Mouse (Mus musculus) midbrain, embryonic 10.5 days (tissue): ENCODE measurements around the gene Dcun1d3. TPM values are rescaled to one million over a fixed set of nuclear protein-coding genes. Genes with fewer than 3 reads are reported as not detected.

Source experiments
- DNase-seq: peaks from one replicate; pipeline ENCODE4 v3.0.0-alpha.2; 2017; ENCODE audit warnings: low spot score
- H3K27ac ChIP-seq: fragments of 300-500 bp; sonication (generic); replicated peaks from 2 replicates; pipeline ENCODE4 v1.5.1; 2016; ENCODE audit warnings: mild to moderate bottlenecking
- H3K27me3 ChIP-seq: fragments of 300-500 bp; sonication (generic); 2 replicates; pipeline ENCODE4 v1.6.1; 2016; ENCODE audit warnings: low read depth, mild to moderate bottlenecking; ENCODE audit not compliant: poor library complexity, severe bottlenecking
- H3K36me3 ChIP-seq: fragments of 300-500 bp; sonication (generic); 2 replicates; pipeline ENCODE4 v1.6.1; 2016; ENCODE audit warnings: mild to moderate bottlenecking, moderate library complexity
- H3K4me1 ChIP-seq: fragments of 300-500 bp; sonication (generic); 2 replicates; pipeline ENCODE4 v1.6.1; 2016
- H3K4me3 ChIP-seq: fragments of 300-500 bp; sonication (generic); 2 replicates; pipeline ENCODE4 v1.5.1; 2016; ENCODE audit warnings: mild to moderate bottlenecking, moderate library complexity
- H3K9me3 ChIP-seq: fragments of 300-500 bp; sonication (generic); replicated peaks from 2 replicates; pipeline ENCODE4 v1.6.1; 2016; ENCODE audit warnings: mild to moderate bottlenecking
- WGBS: fragments of 180-500 bp; shearing (Covaris S2); methylation state at CpG from one replicate; pipeline ENCODE4 v1.1.7; 2016; 5-methylcytosine and 5-hydroxymethylcytosine counted together
- polyA plus RNA-seq: library from polyadenylated mRNA; unstranded; fragments of >200 nt; fragmentation: Nextera tagmentation; extraction: Ambion mirVana; gene quantifications from 2 replicates; pipeline ENCODE4 v1.2.1, GENCODE M21; 2016

Dcun1d3 gene
- polyA plus RNA-seq, 1 experiment from 2014 or later: 13.1 TPM

DNA sequence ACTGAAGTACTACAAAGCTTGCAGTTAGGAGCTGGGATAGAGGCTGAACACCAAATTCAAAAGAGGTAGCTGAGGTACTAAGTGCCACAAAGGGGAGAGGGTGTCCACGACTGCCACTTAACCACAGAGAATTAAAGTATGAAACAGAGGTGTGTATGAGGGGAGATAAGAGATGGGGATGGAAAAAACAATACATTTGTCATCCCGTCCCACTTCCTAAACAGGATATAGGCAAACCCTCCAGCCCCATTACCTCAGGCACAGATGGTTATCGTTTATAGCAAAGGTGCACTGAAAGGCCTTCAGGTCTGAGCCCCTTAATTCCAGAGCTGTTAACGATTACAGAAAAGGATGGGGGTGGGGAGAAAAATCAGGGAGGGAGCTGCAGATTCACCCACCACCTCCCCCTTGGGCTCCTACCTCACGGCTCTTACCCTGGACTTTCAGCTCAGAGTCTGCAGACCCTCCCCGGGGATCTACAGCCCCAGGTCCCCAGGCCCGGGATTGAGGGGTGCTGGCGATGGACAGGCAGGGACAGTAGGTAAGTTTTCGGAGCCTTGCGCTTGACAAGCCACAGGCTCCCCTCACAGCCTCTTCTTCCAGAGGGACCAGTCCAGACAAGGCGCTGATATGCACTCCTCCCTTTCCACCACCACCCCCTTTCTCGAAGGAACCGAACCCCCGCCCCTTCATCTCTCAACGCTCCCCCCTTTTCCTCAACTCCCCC lies 1.1 kb downstream of the Dcun1d3 start:
- peak overlapping the region; percentile 93 for H3K27ac ChIP-seq
- H3K4me1 ChIP-seq: peaks cover 31% of the 10 kb centered on the region
- no peaks in the 10 kb centered on the region for H3K27me3 ChIP-seq
- H3K36me3 ChIP-seq: no peaks in the 10 kb centered on the region
- no peaks in the 10 kb centered on the region for H3K9me3 ChIP-seq
- no peak for DNase-seq
- peak overlapping the region; percentile 87 for H3K4me3 ChIP-seq
- 2% methylated on average over 15 of the region's 15 CpGs for WGBS

DNA sequence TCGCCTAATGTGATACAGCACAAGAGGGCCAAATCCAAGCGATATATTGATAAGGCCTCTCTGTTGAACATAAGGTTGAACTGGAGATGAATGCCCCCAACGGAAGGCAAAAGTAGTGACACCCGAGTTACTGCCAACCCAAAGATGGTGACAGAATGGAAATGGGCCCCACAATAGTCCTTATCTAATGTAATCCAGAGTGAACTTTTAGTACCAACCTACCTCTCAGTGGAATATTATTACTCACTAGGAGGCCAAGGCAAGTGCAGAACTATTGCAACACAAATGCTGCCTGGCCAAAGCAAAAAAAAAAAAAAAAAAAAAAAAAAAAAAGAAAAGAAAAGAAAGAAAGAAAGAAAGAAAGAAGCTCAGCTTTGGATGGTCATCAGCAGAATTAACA lies 3.4 kb downstream of the Dcun1d3 start:
- no peaks in the 10 kb centered on the region for H3K9me3 ChIP-seq
- DNase-seq: no peak
- H3K36me3 ChIP-seq: no peaks in the 10 kb centered on the region
- 90% methylated on average over 4 of the region's 4 CpGs for WGBS
- H3K27me3 ChIP-seq: no peaks in the 10 kb centered on the region
- no peak overlapping the region for H3K27ac ChIP-seq
- no peak overlapping the region for H3K4me3 ChIP-seq
- peaks cover 31% of the 10 kb centered on the region for H3K4me1 ChIP-seq

DNA sequence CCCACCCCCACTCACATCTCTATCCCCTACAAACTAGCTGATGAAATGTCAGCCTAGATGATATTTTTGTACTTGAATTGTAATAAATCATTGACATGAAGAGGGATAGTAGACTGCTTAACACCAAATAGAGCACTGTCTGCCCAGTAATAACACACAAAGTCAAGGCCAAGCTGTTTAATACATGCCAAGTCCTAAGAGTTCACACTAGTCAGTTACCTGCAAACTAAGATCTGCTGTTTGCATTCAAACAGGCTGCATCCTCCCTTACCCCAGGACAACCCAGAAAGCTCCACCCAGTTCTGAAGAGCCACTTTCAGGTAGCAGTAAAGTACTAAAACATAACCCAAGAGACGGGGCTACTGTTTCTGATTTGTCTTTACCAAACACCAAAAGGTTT lies 3.9 kb downstream of the Dcun1d3 start:
- WGBS: 93% methylated on average over 1 of the region's 1 CpGs
- Histone ChIP-seq H3K9me3 (no peaks in the 10 kb centered on the region), H3K4me3 (no peak overlapping the region), H3K27ac (no peak overlapping the region), H3K36me3 (no peaks in the 10 kb centered on the region), H3K4me1 (peaks cover 30% of the 10 kb centered on the region), H3K27me3 (no peaks in the 10 kb centered on the region)
- no peak for DNase-seq

DNA sequence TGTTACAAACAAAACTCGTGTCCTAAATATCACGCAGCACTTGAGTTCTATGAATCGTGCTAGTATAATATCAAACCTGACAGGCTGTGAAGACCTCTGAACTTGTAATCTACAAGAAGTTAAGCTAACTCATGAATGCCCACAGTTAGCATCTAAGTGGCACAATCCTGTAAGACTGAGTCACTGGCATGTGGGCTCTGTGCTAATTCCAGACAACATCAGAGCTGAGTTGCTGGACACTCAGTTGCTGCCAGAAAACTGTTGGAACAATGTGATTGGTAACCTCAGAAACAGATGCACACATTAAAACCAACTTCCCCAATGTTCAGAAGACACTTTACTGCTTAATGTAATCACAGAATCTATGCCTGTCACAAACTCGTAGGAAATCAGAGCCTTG lies 8.2 kb downstream of the Dcun1d3 start:
- WGBS: 94% methylated on average over 4 of the region's 4 CpGs
- H3K4me1 ChIP-seq: no peaks in the 10 kb centered on the region

DNA sequence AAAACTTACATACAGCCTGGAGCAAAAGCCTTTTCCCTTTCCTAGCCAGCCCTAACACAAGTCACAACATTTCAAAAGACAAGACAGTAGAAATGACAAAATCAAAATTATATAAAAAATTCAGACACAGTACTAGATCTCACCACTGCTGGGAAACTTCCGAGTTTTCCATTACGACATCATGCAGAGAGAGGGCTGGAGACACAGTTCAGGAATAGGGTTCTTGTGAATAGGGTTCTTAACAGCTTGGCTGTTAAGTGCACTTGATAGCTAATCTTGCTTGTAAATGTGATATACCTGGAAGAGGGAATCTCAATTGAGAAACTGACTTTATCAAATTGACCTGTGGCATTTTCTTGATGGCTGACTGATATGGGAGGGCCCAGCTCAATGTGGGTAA lies 14.9 kb downstream of the Dcun1d3 start:
- H3K27ac ChIP-seq: no peak overlapping the region
- no peaks in the 10 kb centered on the region for H3K27me3 ChIP-seq
- H3K4me3 ChIP-seq: no peak overlapping the region
- WGBS: 88% methylated on average over 2 of the region's 2 CpGs
- no peak for DNase-seq
- no peaks in the 10 kb centered on the region for H3K4me1 ChIP-seq
- peaks cover 27% of the 10 kb centered on the region for H3K36me3 ChIP-seq
- H3K9me3 ChIP-seq: no peaks in the 10 kb centered on the region

More for the DNA sequence above, 8.2 kb downstream of the Dcun1d3 start:
- no peaks in the 10 kb centered on the region for H3K27me3 ChIP-seq
- no peak overlapping the region for H3K27ac ChIP-seq
- no peak for DNase-seq
- no peaks in the 10 kb centered on the region for H3K36me3 ChIP-seq
- H3K9me3 ChIP-seq: no peaks in the 10 kb centered on the region
- H3K4me3 ChIP-seq: no peak overlapping the region

DNA sequence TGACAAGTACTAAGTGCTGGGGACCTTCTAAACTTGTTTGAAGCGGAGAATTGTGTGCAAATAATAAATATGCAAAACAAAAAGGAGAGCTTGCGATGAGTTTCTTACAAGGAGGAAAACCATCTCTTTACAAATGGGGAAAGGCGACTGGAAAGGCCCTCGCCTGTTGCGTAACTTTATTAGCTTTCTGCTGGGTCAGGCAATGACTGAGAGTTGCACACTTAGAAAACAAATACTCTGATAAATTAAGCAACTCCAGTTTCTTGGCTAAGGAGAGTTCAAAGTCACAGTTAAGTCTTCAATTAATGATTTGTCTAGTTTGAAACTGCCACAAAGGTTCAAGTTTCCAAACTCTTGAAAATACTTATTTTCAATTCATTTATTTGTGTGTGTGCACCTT lies 15.8 kb downstream of the Dcun1d3 start:
- no peaks in the 10 kb centered on the region for H3K27me3 ChIP-seq
- 93% methylated on average over 5 of the region's 5 CpGs for WGBS
- no peak overlapping the region for H3K27ac ChIP-seq
- H3K4me1 ChIP-seq: no peaks in the 10 kb centered on the region
- H3K36me3 ChIP-seq: peaks cover 27% of the 10 kb centered on the region
- no peaks in the 10 kb centered on the region for H3K9me3 ChIP-seq
- no peak for DNase-seq
- H3K4me3 ChIP-seq: no peak overlapping the region

DNA sequence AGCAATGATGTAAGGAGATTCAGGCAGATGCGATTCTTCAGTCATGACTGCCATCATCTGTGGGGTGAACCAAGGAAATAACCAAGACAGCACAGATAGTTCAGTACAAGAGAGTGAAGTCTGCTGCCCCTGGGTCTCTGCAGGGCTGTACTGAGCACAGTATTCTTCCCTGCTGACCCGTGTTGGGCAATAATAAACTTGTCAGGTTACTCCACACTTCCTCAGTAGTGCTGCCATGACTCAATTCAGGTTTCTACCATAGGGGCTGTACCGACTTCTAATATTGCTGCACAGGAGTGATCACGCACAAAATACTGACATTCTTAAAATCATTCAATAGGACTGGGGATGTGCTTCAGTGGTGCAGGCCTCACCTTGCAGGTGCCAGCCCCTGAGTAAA lies 16.9 kb downstream of the Dcun1d3 start:
- Histone ChIP-seq H3K9me3 (no peaks in the 10 kb centered on the region), H3K4me3 (no peak overlapping the region), H3K36me3 (peaks cover 27% of the 10 kb centered on the region), H3K4me1 (no peaks in the 10 kb centered on the region), H3K27ac (no peak overlapping the region), H3K27me3 (no peaks in the 10 kb centered on the region)
- 97% methylated on average over 4 of the region's 4 CpGs for WGBS
- no peak for DNase-seq

DNA sequence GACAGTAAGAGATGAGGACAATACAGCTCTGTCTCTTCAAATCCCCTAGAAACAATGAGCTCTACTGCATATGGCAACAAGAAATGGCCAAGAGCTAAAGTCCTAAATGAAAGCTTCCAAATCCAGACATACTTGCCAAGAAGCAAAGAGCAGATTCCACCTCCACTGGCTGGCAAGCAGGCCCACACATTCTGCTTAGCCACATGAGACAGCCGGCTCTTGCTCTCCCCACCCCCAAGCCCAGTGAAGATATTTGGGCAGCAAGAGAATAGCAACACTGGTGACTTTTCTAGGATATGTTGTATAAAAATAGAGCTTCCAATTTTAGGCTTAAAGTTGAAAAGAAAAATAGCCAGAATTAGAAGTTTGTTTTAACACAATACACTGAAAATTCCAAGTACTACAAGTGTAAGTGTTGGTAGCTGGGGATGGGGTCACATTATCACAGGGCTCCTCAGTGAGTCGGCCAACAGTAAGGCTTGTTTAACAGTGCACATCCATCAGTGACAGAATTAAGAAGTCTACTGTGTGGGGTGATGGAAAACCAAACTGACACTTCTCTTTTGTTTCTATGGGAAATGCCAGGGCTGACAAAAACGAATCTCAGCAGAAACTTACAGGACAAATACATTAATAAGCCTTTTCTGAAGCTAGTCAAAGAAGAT lies 20.2 kb downstream of the Dcun1d3 start:
- Histone ChIP-seq H3K9me3 (no peaks in the 10 kb centered on the region), H3K36me3 (peaks cover 27% of the 10 kb centered on the region), H3K4me3 (no peak overlapping the region), H3K4me1 (peaks cover 21% of the 10 kb centered on the region), H3K27ac (no peak overlapping the region), H3K27me3 (no peaks in the 10 kb centered on the region)
- WGBS: 72% methylated on average over 3 of the region's 3 CpGs
- no peak for DNase-seq

DNA sequence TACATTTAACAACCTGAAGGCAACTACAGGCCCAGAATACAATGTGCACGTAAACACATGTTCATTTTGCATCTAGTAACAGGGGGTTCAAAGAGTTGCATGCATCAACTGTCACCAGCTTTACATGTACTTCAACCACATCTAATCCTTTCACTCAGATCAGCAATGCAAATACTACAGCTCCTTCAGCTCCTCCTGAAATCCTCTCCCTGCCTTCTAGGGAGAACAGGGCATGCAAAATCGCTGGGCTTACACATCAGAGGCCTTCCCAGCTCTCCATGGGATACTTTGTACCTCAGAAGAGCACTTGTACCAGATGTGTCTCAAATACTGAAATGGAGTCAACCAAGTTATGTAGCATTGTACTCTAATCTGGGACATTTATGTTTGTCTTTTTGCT lies 23.0 kb downstream of the Dcun1d3 start:
- WGBS: 31% methylated on average over 2 of the region's 2 CpGs

DNA sequence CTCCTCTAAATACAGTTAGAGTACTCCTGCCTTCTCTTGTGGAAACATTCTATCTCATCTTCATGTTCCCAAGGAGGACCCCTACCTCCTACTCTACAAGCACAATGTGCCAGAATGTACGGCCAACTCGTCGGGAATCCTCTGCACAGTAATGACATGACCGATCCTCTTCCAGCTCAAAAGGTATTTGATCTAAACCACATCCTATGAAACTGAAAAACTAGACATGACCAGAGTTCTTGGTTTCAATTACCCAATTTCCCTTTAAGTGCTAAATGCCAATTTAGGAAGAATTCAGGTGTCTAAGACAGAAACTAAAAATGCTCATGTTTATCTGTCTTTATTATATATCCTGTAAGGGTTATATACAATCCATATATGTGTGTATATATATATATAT lies 23.9 kb downstream of the Dcun1d3 start:
- H3K27me3 ChIP-seq: no peaks in the 10 kb centered on the region
- no peaks in the 10 kb centered on the region for H3K9me3 ChIP-seq
- H3K36me3 ChIP-seq: peaks cover 10% of the 10 kb centered on the region
- no peak for DNase-seq
- H3K4me3 ChIP-seq: no peak overlapping the region
- WGBS: 89% methylated on average over 4 of the region's 4 CpGs
- H3K4me1 ChIP-seq: peaks cover 21% of the 10 kb centered on the region
- no peak overlapping the region for H3K27ac ChIP-seq

More for the DNA sequence above, 23.0 kb downstream of the Dcun1d3 start:
- H3K36me3 ChIP-seq: peaks cover 14% of the 10 kb centered on the region
- H3K4me1 ChIP-seq: peaks cover 21% of the 10 kb centered on the region
- H3K27me3 ChIP-seq: no peaks in the 10 kb centered on the region
- no peak overlapping the region for H3K4me3 ChIP-seq
- H3K27ac ChIP-seq: no peak overlapping the region
- DNase-seq: no peak
- no peaks in the 10 kb centered on the region for H3K9me3 ChIP-seq

DNA sequence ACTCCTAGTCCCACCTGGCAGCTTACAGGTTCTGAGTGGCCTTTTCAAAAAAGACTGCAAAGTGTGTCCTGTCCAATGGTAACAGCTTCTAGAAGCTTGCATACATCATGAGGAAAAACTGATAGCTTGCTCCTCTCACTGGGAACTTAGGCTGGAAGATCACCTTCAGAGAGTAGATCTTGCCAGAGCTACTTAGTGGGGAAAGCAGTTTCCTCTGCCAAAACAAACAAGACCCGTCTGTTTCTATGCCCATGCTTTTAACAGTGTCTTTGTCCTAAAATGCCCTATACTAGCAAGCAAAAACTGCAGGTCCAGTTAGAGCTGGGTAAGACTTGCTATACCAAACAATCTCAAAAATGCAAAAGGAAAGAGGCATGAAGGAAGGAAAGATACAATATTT lies 30.0 kb downstream of the Dcun1d3 start:
- Histone ChIP-seq H3K27ac (no peak overlapping the region), H3K4me1 (peaks cover 28% of the 10 kb centered on the region), H3K36me3 (peaks cover 8% of the 10 kb centered on the region), H3K9me3 (no peaks in the 10 kb centered on the region), H3K27me3 (no peaks in the 10 kb centered on the region), H3K4me3 (no peak overlapping the region)
- DNase-seq: no peak
- WGBS: 83% methylated on average over 1 of the region's 1 CpGs

DNA sequence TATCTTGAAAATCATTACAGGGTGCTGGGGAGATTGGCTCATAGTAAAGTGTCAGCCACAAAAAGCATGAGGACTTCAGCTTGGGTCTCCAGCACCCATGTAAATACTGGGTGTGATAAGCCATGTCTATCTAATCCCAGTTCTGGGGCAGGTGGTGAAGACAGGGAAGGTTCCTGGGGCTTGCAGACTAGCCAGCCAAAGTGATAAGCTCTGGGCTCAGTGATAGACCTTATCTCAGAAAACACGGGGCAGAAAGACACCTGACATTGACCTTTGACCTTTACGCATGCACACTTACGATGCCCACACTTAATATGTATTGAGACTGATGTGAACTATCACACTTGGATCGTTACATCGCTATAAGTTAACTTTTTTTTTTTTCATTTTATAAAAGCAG lies 31.6 kb downstream of the Dcun1d3 start:
- WGBS: 90% methylated on average over 5 of the region's 5 CpGs
- Histone ChIP-seq H3K4me3 (no peak overlapping the region), H3K36me3 (peaks cover 11% of the 10 kb centered on the region), H3K27ac (no peak overlapping the region), H3K9me3 (no peaks in the 10 kb centered on the region), H3K4me1 (peaks cover 45% of the 10 kb centered on the region), H3K27me3 (no peaks in the 10 kb centered on the region)
- DNase-seq: no peak

DNA sequence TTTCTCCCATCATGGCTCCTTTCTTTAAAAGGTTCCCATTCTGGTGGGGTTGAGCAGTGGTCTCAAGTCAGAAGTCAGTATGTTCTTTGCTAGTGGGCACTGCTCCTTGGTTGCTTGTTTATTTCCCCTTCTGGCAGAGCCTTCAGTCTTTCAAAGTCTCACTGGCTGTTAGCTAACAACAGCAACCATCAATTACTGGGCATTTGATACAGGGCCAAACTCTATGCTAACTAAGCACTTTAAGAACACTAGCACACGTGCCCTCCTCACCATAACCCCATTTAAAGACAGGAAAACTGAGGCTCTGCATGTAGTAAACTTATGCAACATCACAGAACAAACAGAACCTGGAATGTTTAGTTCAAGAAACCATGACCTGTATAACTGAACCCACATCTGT lies 33.9 kb downstream of the Dcun1d3 start:
- peaks cover 48% of the 10 kb centered on the region for H3K4me1 ChIP-seq
- no peaks in the 10 kb centered on the region for H3K27me3 ChIP-seq
- H3K4me3 ChIP-seq: no peak overlapping the region
- peak overlapping the region; percentile 77 for H3K27ac ChIP-seq
- no peaks in the 10 kb centered on the region for H3K9me3 ChIP-seq
- DNase-seq: no peak
- peaks cover 23% of the 10 kb centered on the region for H3K36me3 ChIP-seq
- 69% methylated on average over 1 of the region's 1 CpGs for WGBS
